Mouse (Mus musculus) G1E (cell line): ENCODE measurements around the gene Sema5a. TPM values are rescaled to one million over a fixed set of nuclear protein-coding genes. Genes with fewer than 3 reads are reported as not detected.

Experiments used
- ATAC-seq: 2 replicates; pipeline ENCODE4 v1.8.0; 2016; ENCODE audit warnings: mild to moderate bottlenecking; ENCODE audit not compliant: insufficient number of reproducible peaks, poor library complexity, low FRiP score, severe bottlenecking; ENCODE audit errors: extremely low read depth
- DNase-seq: peaks from one replicate; pipeline ENCODE4 v3.0.0; 2012; ENCODE audit warnings: low spot score
- H3K27me3 ChIP-seq: 2 replicates; pipeline ENCODE4 v1.6.1; 2012; ENCODE audit warnings: mild to moderate bottlenecking, low read length, inconsistent platforms; ENCODE audit not compliant: insufficient read depth
- H3K36me3 ChIP-seq: replicated peaks from 2 replicates; pipeline ENCODE3; 2012; ENCODE audit warnings: mild to moderate bottlenecking, inconsistent platforms
- H3K4me1 ChIP-seq: 2 replicates; pipeline ENCODE4 v1.6.1; 2012; ENCODE audit warnings: low read depth, low read length, inconsistent platforms, mixed read lengths; ENCODE audit not compliant: insufficient read depth
- H3K4me3 ChIP-seq: 2 replicates; pipeline ENCODE4 v1.5.1; 2012; ENCODE audit warnings: low read depth, mild to moderate bottlenecking, inconsistent platforms, low read length, moderate library complexity, mixed read lengths
- H3K9me3 ChIP-seq: replicated peaks from 2 replicates; pipeline ENCODE4 v1.6.1; 2012; ENCODE audit warnings: inconsistent platforms
- CTCF ChIP-seq: IDR thresholded peaks from 2 replicates; pipeline ENCODE4 v1.5.1; 2012; ENCODE audit warnings: low read depth, low read length, inconsistent platforms, mixed read lengths
- GATA1 ChIP-seq: IDR thresholded peaks from 2 replicates; pipeline ENCODE4 v1.6.1; 2012; ENCODE audit warnings: borderline replicate concordance, low read length, inconsistent platforms, mixed read lengths
- GATA2 ChIP-seq: IDR thresholded peaks from 2 replicates; pipeline ENCODE4 v1.6.1; 2012; ENCODE audit warnings: low read depth, low read length, inconsistent platforms, borderline replicate concordance
- POLR2AphosphoS5 ChIP-seq: IDR thresholded peaks from 2 replicates; pipeline ENCODE4 v1.6.1; 2012; ENCODE audit warnings: low read depth, low read length, inconsistent platforms; ENCODE audit not compliant: insufficient replicate concordance
- TAL1 ChIP-seq: conservative IDR thresholded peaks from 2 replicates; pipeline ENCODE4 v1.6.1; 2012; ENCODE audit warnings: low read depth, low read length, inconsistent platforms, mixed read lengths
- polyA plus RNA-seq: library from polyadenylated mRNA; stranded (reverse); fragments of >175 nt; gene quantifications from 2 replicates; pipeline ENCODE4 v1.2.3, GENCODE M21; 2012
- total RNA-seq, 2 experiments: library from RNA; stranded (forward) in 1 of 2; stranded (reverse) in 1 of 2; fragments of 200-1000 nt in 1 of 2; fragments of >200 nt in 1 of 2; fragmentation: Nextera tagmentation in 1 of 2; gene quantifications; 2 replicates each; pipeline ENCODE4 v1.2.3; 2014 to 2017

The Sema5a gene
- total and polyA plus RNA-seq, 3 experiments, result 0.33 TPM; not detected in 2

DNA sequence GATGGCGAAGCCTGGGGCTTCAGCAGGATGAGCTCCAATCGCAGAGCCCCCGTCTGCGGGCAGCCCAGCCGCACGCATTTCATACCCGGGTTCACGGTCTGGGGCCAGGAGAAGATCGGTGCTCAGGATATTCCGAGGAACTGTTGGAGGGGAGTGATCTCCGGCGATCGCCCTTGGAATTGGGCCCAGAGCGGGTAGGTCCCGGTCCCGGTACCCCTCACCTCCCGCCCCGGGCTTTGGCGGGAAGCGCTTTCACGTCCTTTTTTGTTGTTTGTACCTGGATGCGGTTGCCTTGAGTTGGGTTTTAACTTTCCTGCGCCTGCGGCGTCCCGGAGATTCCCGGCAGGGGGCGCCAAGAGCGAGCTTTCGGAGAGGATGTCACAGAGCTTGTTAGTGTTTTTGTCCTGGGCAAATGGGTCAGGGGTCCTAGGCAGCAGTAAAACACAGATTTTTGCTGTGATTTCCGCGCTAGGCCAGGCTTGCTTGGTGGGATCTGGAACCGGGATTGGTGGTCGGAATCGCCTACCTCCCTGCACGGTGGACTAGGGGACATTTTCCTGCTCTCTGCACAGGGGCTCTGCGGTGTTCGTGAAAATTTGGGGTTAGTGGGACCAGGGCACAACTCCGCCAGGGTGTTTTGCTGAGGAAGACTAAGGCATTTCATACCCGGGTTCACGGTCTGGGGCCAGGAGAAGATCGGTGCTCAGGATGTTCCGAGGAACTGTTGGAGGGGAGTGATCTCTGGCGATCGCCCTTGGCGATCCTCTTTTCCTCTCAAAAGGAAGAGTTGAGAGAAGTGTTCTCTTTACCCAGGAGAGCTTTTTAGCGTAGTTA is 1.4 kb downstream of the Sema5a start:
- ATAC-seq, result no peak
- H3K27me3 ChIP-seq, result no peaks in the 10 kb centered on the region
- no peak for DNase-seq
- H3K36me3 ChIP-seq, result no peaks in the 10 kb centered on the region
- no peaks in the 10 kb centered on the region for H3K4me1 ChIP-seq
- TF ChIP-seq GATA1 (no peak), GATA2 (no peak)
- no peak overlapping the region for H3K4me3 ChIP-seq
- peaks cover 17% of the 10 kb centered on the region for H3K9me3 ChIP-seq

DNA sequence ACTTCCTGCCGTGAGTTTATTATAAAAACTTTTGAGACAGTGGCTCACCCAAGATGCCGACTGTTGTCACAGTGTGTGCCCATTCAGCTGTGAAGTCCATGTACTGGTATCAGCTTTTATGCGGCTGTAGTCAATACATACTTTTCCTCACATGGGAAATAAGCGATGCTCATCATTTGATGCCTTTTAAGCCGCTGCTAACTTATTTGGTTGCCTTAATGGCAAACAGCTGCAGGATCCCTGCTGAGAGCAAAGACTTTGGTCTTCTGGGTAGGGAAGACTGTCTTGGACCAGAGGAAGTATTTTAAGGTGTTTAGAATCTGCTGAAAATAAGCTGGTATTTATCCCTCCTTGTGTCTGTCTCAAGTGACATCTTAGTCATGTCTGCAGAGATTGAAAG is 2.7 kb downstream of the Sema5a start:
- no peaks in the 10 kb centered on the region for H3K4me1 ChIP-seq
- DNase-seq (no peak), ATAC-seq (no peak)
- no peak for TF ChIP-seq CTCF
- TF ChIP-seq GATA2, result no peak
- TF ChIP-seq TAL1, result no peak
- no peak for TF ChIP-seq GATA1
- no peak for TF ChIP-seq POLR2AphosphoS5
- H3K9me3 ChIP-seq, result peaks cover 19% of the 10 kb centered on the region
- no peaks in the 10 kb centered on the region for H3K36me3 ChIP-seq
- H3K27me3 ChIP-seq, result no peaks in the 10 kb centered on the region
- H3K4me3 ChIP-seq, result no peak overlapping the region

DNA sequence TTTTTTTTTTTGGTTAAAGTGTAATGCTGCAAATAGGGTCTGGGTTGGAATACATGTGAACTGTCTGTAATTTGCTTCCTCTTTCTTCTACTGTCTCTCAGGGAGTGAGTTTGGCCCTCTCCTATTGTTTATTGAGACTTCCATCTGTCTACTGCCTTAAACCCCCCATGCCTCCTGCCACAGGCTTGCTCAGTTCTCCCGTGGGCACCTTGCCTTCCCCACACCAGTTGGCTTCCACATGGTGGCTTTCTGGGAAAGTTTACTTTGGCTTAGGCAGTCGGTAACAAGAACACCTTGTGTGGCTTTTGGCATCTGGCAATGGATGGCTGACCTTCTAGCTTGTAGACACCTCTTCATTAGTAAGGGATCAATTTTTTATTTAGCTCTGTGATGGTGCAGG is 10.2 kb downstream of the Sema5a start:
- Histone ChIP-seq H3K4me1 (no peaks in the 10 kb centered on the region), H3K9me3 (peaks cover 5% of the 10 kb centered on the region), H3K27me3 (no peaks in the 10 kb centered on the region), H3K36me3 (no peaks in the 10 kb centered on the region), H3K4me3 (no peak overlapping the region)
- ATAC-seq, result no peak
- TF ChIP-seq CTCF (no peak), GATA2 (no peak), POLR2AphosphoS5 (no peak)
- DNase-seq, result no peak

DNA sequence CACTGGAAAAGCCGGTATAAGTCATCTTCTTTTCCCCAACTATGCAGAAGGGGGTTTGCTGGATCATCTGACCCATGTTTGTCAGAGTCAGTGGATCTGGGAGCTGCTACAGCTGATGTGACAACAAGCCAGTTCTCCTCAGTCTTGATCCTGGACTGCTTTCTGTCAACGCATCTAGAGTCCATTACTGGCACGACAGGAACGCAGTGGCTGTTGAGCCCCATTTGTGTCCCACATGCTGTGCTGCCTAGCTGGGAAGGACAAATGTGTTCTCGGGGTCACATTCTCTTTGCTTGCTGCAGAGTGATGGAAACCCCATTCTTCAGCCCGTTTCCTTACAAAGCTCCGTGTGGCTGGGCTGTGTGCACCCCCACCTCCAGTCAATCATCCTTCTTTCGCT is 12.7 kb downstream of the Sema5a start:
- Histone ChIP-seq H3K4me3 (no peak overlapping the region), H3K9me3 (peaks cover 3% of the 10 kb centered on the region), H3K27me3 (no peaks in the 10 kb centered on the region), H3K4me1 (no peaks in the 10 kb centered on the region), H3K36me3 (no peaks in the 10 kb centered on the region)
- no peak for TF ChIP-seq TAL1
- TF ChIP-seq CTCF, result no peak
- TF ChIP-seq POLR2AphosphoS5, result no peak
- no peak for TF ChIP-seq GATA1
- TF ChIP-seq GATA2, result no peak
- ATAC-seq (no peak), DNase-seq (no peak)

DNA sequence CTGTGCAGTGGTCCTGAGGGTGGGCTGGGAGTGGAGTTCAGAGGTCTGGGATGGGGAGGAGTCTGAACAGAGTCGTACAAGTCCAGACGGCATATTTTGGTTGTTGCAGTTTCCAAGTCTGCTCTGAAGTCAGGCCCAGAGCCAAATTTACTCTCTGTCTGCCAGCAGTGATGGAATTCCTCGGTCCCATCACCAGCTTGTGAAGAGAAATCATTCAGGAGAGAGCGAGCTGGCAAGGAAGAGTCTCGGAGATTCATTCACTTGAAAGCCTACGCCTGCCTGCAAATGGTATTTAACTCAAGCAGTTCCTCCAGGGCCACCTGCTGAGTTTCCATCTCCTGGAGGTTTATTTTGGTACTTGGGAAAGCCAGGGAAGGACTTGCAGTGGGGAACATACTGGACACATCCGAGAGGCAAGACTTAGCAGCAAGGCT is 13.3 kb downstream of the Sema5a start:
- Histone ChIP-seq H3K4me3 (no peak overlapping the region), H3K27me3 (no peaks in the 10 kb centered on the region), H3K9me3 (peaks cover 3% of the 10 kb centered on the region), H3K36me3 (no peaks in the 10 kb centered on the region), H3K4me1 (no peaks in the 10 kb centered on the region)
- ATAC-seq, result no peak
- no peak for DNase-seq
- no peak for TF ChIP-seq CTCF
- no peak for TF ChIP-seq TAL1

DNA sequence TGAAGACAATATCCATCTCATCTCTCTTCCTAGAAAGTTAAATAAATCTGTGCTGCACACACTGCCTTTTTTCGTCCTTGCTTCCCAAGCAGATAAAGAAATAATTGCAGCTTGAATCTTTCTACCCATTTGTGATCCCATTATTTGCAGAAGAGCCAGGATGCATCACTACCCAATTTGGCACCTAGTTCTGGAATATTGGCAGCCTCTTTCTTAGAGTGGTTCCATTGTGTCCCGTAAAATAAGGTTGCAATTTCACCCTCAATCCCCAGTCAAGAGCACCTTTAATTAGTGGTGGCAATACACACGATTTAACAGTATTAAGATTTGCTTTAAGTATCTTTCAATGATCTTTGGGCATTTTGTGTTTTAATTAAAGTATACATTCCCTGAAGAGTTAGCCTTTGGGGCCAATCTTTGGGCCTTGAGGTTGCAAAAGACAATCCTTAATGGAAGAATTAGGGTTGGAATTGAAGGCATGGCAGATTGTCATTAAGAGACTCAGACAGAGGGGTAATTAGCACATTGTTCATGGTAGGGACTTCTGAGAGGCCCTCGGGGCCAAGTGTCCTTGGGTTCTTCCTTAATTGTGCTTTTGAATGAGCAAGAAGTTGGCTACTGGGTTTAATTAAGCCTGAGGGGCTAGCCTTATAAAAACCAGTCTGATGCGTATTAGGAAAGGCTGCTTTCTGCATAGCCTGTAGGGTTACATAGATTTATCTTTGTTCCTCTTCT is 14.9 kb downstream of the Sema5a start:
- Histone ChIP-seq H3K36me3 (no peaks in the 10 kb centered on the region), H3K9me3 (peaks cover 3% of the 10 kb centered on the region), H3K4me3 (no peak overlapping the region), H3K27me3 (no peaks in the 10 kb centered on the region), H3K4me1 (no peaks in the 10 kb centered on the region)
- ATAC-seq (no peak), DNase-seq (no peak)
- TF ChIP-seq POLR2AphosphoS5 (no peak), GATA1 (no peak), TAL1 (no peak), CTCF (no peak), GATA2 (no peak)

DNA sequence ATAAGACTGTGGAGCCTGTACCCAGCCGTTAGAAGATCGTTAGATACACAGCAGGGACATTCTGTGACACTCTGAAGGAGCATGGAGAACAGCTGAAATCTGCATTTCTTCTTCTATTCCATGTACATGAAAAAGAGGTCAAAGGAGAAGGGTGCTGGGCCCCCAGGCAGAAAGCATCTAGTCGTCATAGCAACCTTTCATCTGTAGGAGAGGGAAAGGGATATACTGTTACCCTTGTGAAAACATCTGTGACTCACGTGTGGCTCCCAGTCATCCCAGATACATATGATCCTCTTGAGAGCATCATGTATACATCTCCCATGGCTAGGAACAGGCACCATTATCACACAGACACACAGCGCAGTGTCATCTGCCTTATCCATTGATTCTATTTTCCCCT is 16.3 kb downstream of the Sema5a start:
- no peaks in the 10 kb centered on the region for H3K27me3 ChIP-seq
- H3K36me3 ChIP-seq, result no peaks in the 10 kb centered on the region
- no peak for DNase-seq
- TF ChIP-seq CTCF, result no peak
- no peak for ATAC-seq
- no peaks in the 10 kb centered on the region for H3K4me1 ChIP-seq
- peaks cover 3% of the 10 kb centered on the region for H3K9me3 ChIP-seq
- no peak overlapping the region for H3K4me3 ChIP-seq
